Mouse (Mus musculus): Measurements from ENCODE around the gene Cpsf4.

DNA sequence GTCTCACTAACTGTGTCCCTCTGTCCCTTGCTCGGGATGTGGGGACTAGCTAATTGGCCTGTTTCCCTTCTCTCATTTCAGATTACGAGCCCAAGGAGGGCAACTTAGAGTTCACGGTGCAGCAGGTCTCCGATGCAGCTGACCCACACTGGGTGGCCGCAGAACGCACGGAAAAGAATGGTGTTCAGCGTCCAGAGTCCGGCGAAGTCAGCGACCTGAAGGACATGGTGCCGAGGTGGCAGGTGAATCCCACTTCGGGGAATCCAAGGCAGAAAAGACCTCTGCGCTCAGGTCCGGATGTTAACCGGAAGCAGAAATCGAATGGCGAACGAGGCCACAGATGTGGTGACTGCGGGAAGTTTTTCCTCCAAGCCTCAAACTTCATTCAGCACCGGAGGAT is 51.2 kb downstream of the Cpsf4 start:
- TF ChIP-seq CEBPB (IDR thresholded peaks at IDR 0.05; ENCODE audit: insufficient read depth, poor library complexity, severe bottlenecking) = no peak
- no peak for TF ChIP-seq POLR2A (IDR thresholded peaks at IDR 0.05; ENCODE audit: insufficient read length, low read depth)
